Mouse (Mus musculus) kidney, postnatal 36 days (tissue): ENCODE data around the gene Tardbp.

ENCODE experiments used
- DNase-seq, 2 experiments: peaks; one replicate each; pipeline ENCODE4 v3.0.0; 2021 to 2022; ENCODE audit warnings: mixed read lengths in 2 of 2

The Tardbp gene

GRCm38 (mm10) chr4:148600316-148600715 is 26.5 kb downstream of the Tardbp start:
- no peak for DNase-seq

- DNase-seq = no peak
Measured at GRCm38 (mm10) chr4:148598826-148599225, 28.0 kb downstream of the Tardbp start.

- DNase-seq = no peak
Measured at GRCm38 (mm10) chr4:148596731-148597130, 30.1 kb downstream of the Tardbp start.

GRCm38 (mm10) chr4:148595916-148596315 is 30.9 kb downstream of the Tardbp start:
- no peak for DNase-seq

GRCm38 (mm10) chr4:148593996-148594395 is 32.8 kb downstream of the Tardbp start:
- no peak for DNase-seq

- DNase-seq = no peak
Measured at GRCm38 (mm10) chr4:148591637-148592380, 35.0 kb downstream of the Tardbp start.

- DNase-seq = peak; percentile 99
Measured at GRCm38 (mm10) chr4:148591171-148591630, 35.6 kb downstream of the Tardbp start, which contains the start of gene Srm. Gene Srm (plus strand): TSS chr4:148591503.

- no peak for DNase-seq
Measured at GRCm38 (mm10) chr4:148590421-148591170, 36.2 kb downstream of the Tardbp start.

GRCm38 (mm10) chr4:148589565-148589964 is 37.3 kb downstream of the Tardbp start:
- peak; percentile 49 to 60 for DNase-seq

GRCm38 (mm10) chr4:148588793-148589192 is 38.0 kb downstream of the Tardbp start:
- no peak for DNase-seq

GRCm38 (mm10) chr4:148586648-148587047 is 40.2 kb downstream of the Tardbp start:
- DNase-seq = no peak

GRCm38 (mm10) chr4:148583257-148583656 is 43.6 kb downstream of the Tardbp start:
- no peak for DNase-seq

- no peak for DNase-seq
Measured at GRCm38 (mm10) chr4:148581422-148581821, 45.4 kb downstream of the Tardbp start.

- no peak for DNase-seq
Measured at GRCm38 (mm10) chr4:148580765-148581164, 46.1 kb downstream of the Tardbp start.

GRCm38 (mm10) chr4:148573222-148573621 is 53.6 kb downstream of the Tardbp start:
- DNase-seq = no peak

GRCm38 (mm10) chr4:148570693-148571295 is 56.0 kb downstream of the Tardbp start:
- DNase-seq = no peak

- no peak for DNase-seq
Measured at GRCm38 (mm10) chr4:148570138-148570537, 56.7 kb downstream of the Tardbp start.

- no peak for DNase-seq
Measured at GRCm38 (mm10) chr4:148563595-148563994, 63.2 kb downstream of the Tardbp start.

- DNase-seq = no peak
Measured at GRCm38 (mm10) chr4:148562676-148563075, 64.1 kb downstream of the Tardbp start.
